Mouse (Mus musculus): ENCODE data around the gene Atxn7. TPM values are rescaled to one million over a fixed set of nuclear protein-coding genes. Genes with fewer than 3 reads are reported as not detected.

Atxn7 gene
- polyA plus RNA-seq, 1 experiment from 2014 or later: 3.5 TPM

- Histone ChIP-seq H3K4me1 (ENCODE audit: control insufficient read depth, insufficient read depth, low read length) (peaks cover 40% of the 10 kb centered on the region), H3K27ac (ENCODE audit: low read depth, low read length) (peak overlapping the region; percentile 65; the same call in 1 of the 2 replicates), H3K4me3 (ENCODE audit: low read depth, low read length) (no peak overlapping the region), H3K9ac (ENCODE audit: low read length) (no peak overlapping the region), H3K27me3 (replicated peaks; ENCODE audit: control insufficient read depth, insufficient read depth, low read length) (no peaks in the 10 kb centered on the region), H3K4me2 (ENCODE audit: low read length) (peak overlapping the region; percentile 11; the same call in 1 of the 2 replicates), H3K9me3 (replicated peaks; ENCODE audit: control insufficient read depth, low read length) (no peaks in the 10 kb centered on the region), H3K36me3 (ENCODE audit: control insufficient read depth, insufficient read depth, low read length) (no peaks in the 10 kb centered on the region)
- DNase-seq (ENCODE audit: low spot score) (peak; percentile 41), ATAC-seq (peak; percentile 47)
- WGBS: 5% methylated on average over 4 of the region's 4 CpGs
Measured at GRCm38 (mm10) chr14:14065142-14065498, 103.9 kb downstream of the Atxn7 start.

- 36% methylated on average over 6 of the region's 6 CpGs for WGBS
- ATAC-seq (no peak), DNase-seq (ENCODE audit: low spot score) (no peak)
- H3K4me3 ChIP-seq (ENCODE audit: low read depth, low read length): no peak overlapping the region
- H3K9ac ChIP-seq (ENCODE audit: low read length): no peak overlapping the region
- no peaks in the 10 kb centered on the region for H3K36me3 ChIP-seq (ENCODE audit: control insufficient read depth, insufficient read depth, low read length)
- H3K4me1 ChIP-seq (ENCODE audit: control insufficient read depth, insufficient read depth, low read length): peaks cover 51% of the 10 kb centered on the region
- H3K9me3 ChIP-seq (replicated peaks; ENCODE audit: control insufficient read depth, low read length): no peaks in the 10 kb centered on the region
- peak overlapping the region; percentile 65; the same call in 1 of the 2 replicates for H3K27ac ChIP-seq (ENCODE audit: low read depth, low read length)
- no peak overlapping the region for H3K4me2 ChIP-seq (ENCODE audit: low read length)
- H3K27me3 ChIP-seq (replicated peaks; ENCODE audit: control insufficient read depth, insufficient read depth, low read length): no peaks in the 10 kb centered on the region
Measured at GRCm38 (mm10) chr14:14066241-14066640, 105.0 kb downstream of the Atxn7 start.

GRCm38 (mm10) chr14:14067648-14068472, 106.6 kb downstream of the Atxn7 start:
- ATAC-seq (no peak), DNase-seq (ENCODE audit: low spot score) (peak; percentile 47)
- WGBS: 5% methylated on average over 10 of the region's 10 CpGs
- H3K9ac ChIP-seq (ENCODE audit: low read length): peak overlapping the region; percentile 33; the same call in 1 of the 2 replicates
- no peaks in the 10 kb centered on the region for H3K9me3 ChIP-seq (replicated peaks; ENCODE audit: control insufficient read depth, low read length)
- H3K36me3 ChIP-seq (ENCODE audit: control insufficient read depth, insufficient read depth, low read length): no peaks in the 10 kb centered on the region
- peak overlapping the region; percentile 76 for H3K27ac ChIP-seq (ENCODE audit: low read depth, low read length)
- no peaks in the 10 kb centered on the region for H3K27me3 ChIP-seq (replicated peaks; ENCODE audit: control insufficient read depth, insufficient read depth, low read length)
- 0 out of 2 replicates have a peak overlapping the region, but pooled peaks have one; percentile 4 for H3K4me3 ChIP-seq (ENCODE audit: low read depth, low read length)
- H3K4me2 ChIP-seq (ENCODE audit: low read length): peak overlapping the region; percentile 35
- H3K4me1 ChIP-seq (ENCODE audit: control insufficient read depth, insufficient read depth, low read length): peaks cover 59% of the 10 kb centered on the region

DNA sequence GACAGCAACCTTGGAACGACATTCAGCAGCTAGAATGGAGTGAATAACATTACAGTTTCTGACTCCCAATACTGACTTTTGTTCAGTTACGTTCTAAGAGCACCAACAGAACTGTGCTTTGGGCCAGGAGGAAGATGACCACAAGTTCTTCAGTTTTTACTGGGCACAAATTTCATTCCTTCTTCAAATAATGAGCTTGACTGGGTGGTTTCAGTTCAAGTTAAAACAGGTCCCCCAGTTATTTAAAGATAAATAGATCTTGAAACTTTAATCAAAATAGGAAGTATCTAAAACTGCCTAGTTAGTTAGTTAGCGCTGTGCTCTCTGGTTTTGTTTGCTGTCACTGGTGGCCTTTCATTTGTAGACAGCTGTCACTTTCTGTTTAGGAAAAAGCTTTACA, 107.3 kb downstream of the Atxn7 start:
- ATAC-seq (no peak), DNase-seq (ENCODE audit: low spot score) (no peak)
- H3K9ac ChIP-seq (ENCODE audit: low read length): no peak overlapping the region
- H3K4me2 ChIP-seq (ENCODE audit: low read length): peak overlapping the region; percentile 35; the same call in 1 of the 2 replicates
- H3K4me1 ChIP-seq (ENCODE audit: control insufficient read depth, insufficient read depth, low read length): peaks cover 53% of the 10 kb centered on the region
- H3K9me3 ChIP-seq (replicated peaks; ENCODE audit: control insufficient read depth, low read length): no peaks in the 10 kb centered on the region
- peak overlapping the region; percentile 76 for H3K27ac ChIP-seq (ENCODE audit: low read depth, low read length)
- no peaks in the 10 kb centered on the region for H3K27me3 ChIP-seq (replicated peaks; ENCODE audit: control insufficient read depth, insufficient read depth, low read length)
- no peaks in the 10 kb centered on the region for H3K36me3 ChIP-seq (ENCODE audit: control insufficient read depth, insufficient read depth, low read length)
- 9% methylated on average over 3 of the region's 3 CpGs for WGBS
- no peak overlapping the region for H3K4me3 ChIP-seq (ENCODE audit: low read depth, low read length)

GRCm38 (mm10) chr14:14070541-14071315, 109.5 kb downstream of the Atxn7 start:
- peak; percentile 82 for DNase-seq (ENCODE audit: low spot score)
- H3K9me3 ChIP-seq (replicated peaks; ENCODE audit: control insufficient read depth, low read length): no peaks in the 10 kb centered on the region
- H3K4me2 ChIP-seq (ENCODE audit: low read length): peak overlapping the region; percentile 25; the same call in 1 of the 2 replicates
- H3K4me3 ChIP-seq (ENCODE audit: low read depth, low read length): no peak overlapping the region
- peak overlapping the region; percentile 70 for H3K27ac ChIP-seq (ENCODE audit: low read depth, low read length)
- H3K36me3 ChIP-seq (ENCODE audit: control insufficient read depth, insufficient read depth, low read length): no peaks in the 10 kb centered on the region
- no peaks in the 10 kb centered on the region for H3K27me3 ChIP-seq (replicated peaks; ENCODE audit: control insufficient read depth, insufficient read depth, low read length)
- H3K9ac ChIP-seq (ENCODE audit: low read length): no peak overlapping the region; the same call in 1 of the 2 replicates
- 5% methylated on average over 6 of the region's 6 CpGs for WGBS
- peaks cover 40% of the 10 kb centered on the region for H3K4me1 ChIP-seq (ENCODE audit: control insufficient read depth, insufficient read depth, low read length)
- peak; percentile 90 for ATAC-seq

DNA sequence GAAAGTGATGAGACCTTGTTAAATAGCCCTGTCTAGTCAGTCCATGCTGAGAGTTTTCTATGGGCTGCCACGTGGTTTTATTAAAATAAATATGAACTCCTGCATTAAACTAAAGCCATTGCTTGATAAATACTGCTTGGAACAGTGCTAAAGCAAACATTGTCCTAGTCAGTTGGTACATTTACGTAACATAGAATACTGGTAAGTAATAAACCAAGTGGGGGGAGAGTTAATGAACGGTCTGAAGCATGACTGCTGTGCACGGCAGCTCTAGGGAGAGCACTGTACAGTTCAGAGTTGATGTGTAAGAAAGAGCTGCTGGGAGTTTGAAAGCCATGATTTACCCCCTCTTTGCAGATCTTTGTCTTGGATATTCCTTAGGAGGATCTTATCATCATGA, 110.2 kb downstream of the Atxn7 start:
- H3K36me3 ChIP-seq (ENCODE audit: control insufficient read depth, insufficient read depth, low read length): no peaks in the 10 kb centered on the region
- no peak overlapping the region for H3K4me2 ChIP-seq (ENCODE audit: low read length)
- DNase-seq (ENCODE audit: low spot score): no peak
- H3K27me3 ChIP-seq (replicated peaks; ENCODE audit: control insufficient read depth, insufficient read depth, low read length): no peaks in the 10 kb centered on the region
- peaks cover 36% of the 10 kb centered on the region for H3K4me1 ChIP-seq (ENCODE audit: control insufficient read depth, insufficient read depth, low read length)
- 27% methylated on average over 4 of the region's 4 CpGs for WGBS
- H3K4me3 ChIP-seq (ENCODE audit: low read depth, low read length): no peak overlapping the region
- ATAC-seq: no peak
- peak overlapping the region; percentile 5; the same call in 1 of the 2 replicates for H3K9ac ChIP-seq (ENCODE audit: low read length)
- H3K9me3 ChIP-seq (replicated peaks; ENCODE audit: control insufficient read depth, low read length): no peaks in the 10 kb centered on the region
- H3K27ac ChIP-seq (ENCODE audit: low read depth, low read length): peak overlapping the region; percentile 70

DNA sequence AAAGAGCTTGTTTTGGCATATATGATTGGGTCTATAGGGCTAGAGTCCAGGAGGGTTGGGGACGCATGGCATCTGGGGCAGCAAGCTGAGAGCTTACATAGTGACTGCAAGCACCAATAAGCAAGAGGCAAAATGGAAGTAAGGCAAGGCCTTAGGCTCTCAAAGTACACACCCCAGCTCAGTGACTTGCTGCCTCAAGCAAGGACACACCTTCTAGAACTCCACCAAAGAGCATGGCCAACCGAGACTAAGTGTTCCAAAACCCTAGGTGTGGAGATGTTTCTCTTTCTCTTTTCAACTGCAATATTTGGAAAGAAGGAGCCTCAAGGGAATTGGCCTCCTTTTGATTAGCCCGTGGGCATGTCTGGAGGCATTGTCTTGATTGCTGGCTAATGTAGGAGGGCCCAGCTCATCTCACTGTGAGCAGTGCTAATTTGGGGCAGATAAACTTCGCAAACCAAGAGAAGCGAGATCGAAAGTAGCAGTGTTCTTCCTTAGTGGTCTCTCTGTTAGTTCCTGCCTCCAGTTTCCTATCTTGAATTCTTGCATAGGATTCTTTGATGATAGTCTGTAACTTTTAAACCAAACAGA, 119.5 kb downstream of the Atxn7 start:
- DNase-seq (ENCODE audit: low spot score): no peak
- H3K36me3 ChIP-seq (ENCODE audit: control insufficient read depth, insufficient read depth, low read length): no peaks in the 10 kb centered on the region
- 93% methylated on average over 6 of the region's 6 CpGs for WGBS
- H3K9me3 ChIP-seq (replicated peaks; ENCODE audit: control insufficient read depth, low read length): no peaks in the 10 kb centered on the region
- no peak overlapping the region for H3K9ac ChIP-seq (ENCODE audit: low read length)
- H3K27me3 ChIP-seq (replicated peaks; ENCODE audit: control insufficient read depth, insufficient read depth, low read length): no peaks in the 10 kb centered on the region
- H3K4me1 ChIP-seq (ENCODE audit: control insufficient read depth, insufficient read depth, low read length): no peaks in the 10 kb centered on the region
- no peak for ATAC-seq
- no peak overlapping the region for H3K27ac ChIP-seq (ENCODE audit: low read depth, low read length)
- no peak overlapping the region for H3K4me2 ChIP-seq (ENCODE audit: low read length)
- H3K4me3 ChIP-seq (ENCODE audit: low read depth, low read length): no peak overlapping the region

GRCm38 (mm10) chr14:14083811-14084210, 122.6 kb downstream of the Atxn7 start:
- Histone ChIP-seq H3K4me2 (ENCODE audit: low read length) (no peak overlapping the region), H3K9ac (ENCODE audit: low read length) (no peak overlapping the region), H3K9me3 (replicated peaks; ENCODE audit: control insufficient read depth, low read length) (no peaks in the 10 kb centered on the region), H3K27me3 (replicated peaks; ENCODE audit: control insufficient read depth, insufficient read depth, low read length) (no peaks in the 10 kb centered on the region), H3K27ac (ENCODE audit: low read depth, low read length) (no peak overlapping the region), H3K4me1 (ENCODE audit: control insufficient read depth, insufficient read depth, low read length) (no peaks in the 10 kb centered on the region), H3K4me3 (ENCODE audit: low read depth, low read length) (no peak overlapping the region), H3K36me3 (ENCODE audit: control insufficient read depth, insufficient read depth, low read length) (peaks cover 11% of the 10 kb centered on the region)
- no peak for ATAC-seq
- 94% methylated on average over 8 of the region's 8 CpGs for WGBS
- no peak for DNase-seq (ENCODE audit: low spot score)

Data from forebrain, embryonic 14.5 days (tissue).